Mouse (Mus musculus): ENCODE data around the gene Papolb.

Gene Papolb

DNA sequence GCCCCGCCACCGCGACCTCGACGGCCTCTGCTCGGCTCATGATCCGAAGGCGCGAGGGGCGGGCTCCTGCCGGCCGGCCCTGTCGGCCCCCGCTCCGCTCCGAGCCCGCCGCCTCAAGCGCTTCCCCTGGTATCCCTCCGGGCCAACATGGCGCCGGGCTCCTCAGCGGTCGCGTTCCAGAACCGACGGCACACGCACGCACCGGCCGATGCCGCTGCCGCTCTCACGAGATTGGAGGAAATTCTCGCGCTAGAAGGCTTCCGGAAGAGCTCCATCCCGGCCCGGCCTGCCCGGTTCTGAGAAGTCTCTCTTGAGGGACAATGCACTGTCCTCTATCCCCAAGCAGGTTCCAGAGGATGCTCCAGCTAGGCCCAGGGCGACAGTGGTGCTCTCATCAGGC lies at the start of gene Papolb:
TSS of gene Papolb (minus strand) at position 162 of the 400 bp plus-strand sequence.
- DNase-seq (ENCODE audit: extremely low spot score), result no peak

DNA sequence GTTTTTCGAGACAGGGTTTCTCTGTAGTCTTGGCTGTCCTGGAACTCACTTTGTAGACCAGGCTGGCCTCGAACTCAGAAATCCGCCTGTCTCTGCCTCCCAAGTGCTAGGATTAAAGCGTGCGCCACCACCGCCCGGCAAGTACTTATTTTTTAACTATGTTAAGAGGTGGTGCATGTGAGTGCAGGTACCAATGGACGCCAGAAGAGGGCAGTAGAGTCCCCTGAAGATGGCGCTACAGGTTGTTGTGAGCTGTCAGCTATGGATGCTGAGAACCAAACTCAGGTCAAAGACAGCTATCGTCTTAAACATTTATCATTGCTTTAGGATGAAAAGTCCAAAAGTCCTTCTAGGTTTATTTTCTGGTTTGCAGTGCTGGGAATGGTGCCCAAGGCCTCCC lies 48.3 kb upstream of the Papolb start:
- DNase-seq (ENCODE audit: extremely low spot score), result no peak

DNA sequence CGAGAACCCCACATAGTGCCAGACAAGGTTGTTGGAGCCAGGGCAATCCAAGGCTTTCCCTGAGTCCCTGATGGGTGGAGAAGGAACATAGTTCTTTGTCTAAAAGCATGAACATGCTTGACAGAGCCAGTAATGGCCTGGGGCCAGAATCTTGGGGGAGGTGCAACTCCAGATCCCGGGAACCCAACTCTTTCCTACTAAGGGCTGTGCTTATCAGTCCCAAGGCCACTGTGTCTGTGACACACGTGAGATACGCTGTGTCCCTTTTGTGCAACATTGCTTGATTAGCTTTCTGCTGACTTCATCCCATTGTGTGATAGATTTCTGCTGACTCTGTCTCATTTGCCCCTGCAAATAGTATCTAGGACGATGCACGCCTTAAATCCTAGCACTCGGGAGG lies 47.0 kb upstream of the Papolb start:
- no peak for DNase-seq (ENCODE audit: extremely low spot score)

GRCm38 (mm10) chr5:142574323-142575057 lies 44.6 kb upstream of the Papolb start:
- no peak for DNase-seq (ENCODE audit: extremely low spot score)

- no peak for DNase-seq (ENCODE audit: extremely low spot score)
Measured at GRCm38 (mm10) chr5:142564606-142565005, 34.7 kb upstream of the Papolb start.

DNA sequence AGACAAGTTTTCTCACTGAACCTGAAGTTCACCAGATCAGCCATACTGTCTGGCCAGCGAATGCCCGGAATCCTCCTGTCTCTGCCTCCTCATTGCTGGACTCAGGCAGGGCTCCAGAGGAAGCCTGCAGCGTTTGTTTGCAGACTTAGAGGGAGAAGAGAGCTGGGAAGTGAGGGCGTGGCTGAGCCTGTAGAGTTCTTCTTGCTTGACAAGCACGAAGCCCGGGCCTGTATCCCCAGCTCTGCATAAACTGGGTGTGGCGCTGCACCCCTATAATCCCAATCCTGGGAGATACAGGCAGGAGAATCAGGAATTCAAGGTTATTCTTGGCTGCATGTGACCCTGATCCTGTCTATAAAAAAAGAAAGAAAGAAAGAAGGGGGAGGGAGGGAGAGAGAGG lies 30.4 kb upstream of the Papolb start:
- no peak for DNase-seq (ENCODE audit: extremely low spot score)

DNA sequence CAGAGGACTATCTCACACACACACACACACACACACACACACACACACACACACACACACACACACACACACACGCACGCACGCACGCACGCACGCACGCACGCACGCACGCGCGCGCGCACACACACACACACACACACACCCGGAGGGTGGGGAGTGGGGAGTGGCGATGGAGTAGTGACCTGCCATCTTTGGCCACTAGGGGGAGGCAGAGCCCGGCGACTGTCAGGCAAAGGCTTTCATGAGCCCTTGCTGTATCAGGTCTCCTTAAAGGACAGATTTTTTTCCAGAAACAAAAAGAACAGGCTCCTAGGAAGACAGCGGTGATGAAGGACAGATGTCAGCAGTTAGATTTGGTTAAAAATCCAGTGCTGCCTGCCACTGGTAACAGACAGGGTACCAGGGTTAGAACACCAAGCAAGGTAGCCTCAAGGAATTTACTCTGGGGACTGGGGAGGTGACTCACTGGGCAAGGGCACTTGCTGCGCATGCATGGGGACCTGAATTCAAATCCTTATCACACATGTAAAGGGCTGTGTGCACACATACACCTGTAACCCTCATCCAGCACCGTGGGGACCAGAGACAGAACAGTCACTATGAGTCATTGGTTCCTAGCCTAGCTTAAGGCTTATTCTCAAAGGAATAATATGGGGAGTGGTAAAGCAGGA lies 27.7 kb upstream of the Papolb start:
- peak; percentile 80 for DNase-seq (ENCODE audit: extremely low spot score)

- no peak for DNase-seq (ENCODE audit: extremely low spot score)
Measured at GRCm38 (mm10) chr5:142556721-142557120, 26.8 kb upstream of the Papolb start.

- no peak for DNase-seq (ENCODE audit: extremely low spot score)
Measured at GRCm38 (mm10) chr5:142555866-142556265, 26.0 kb upstream of the Papolb start.

- DNase-seq (ENCODE audit: extremely low spot score), result peak; percentile 98
Measured at GRCm38 (mm10) chr5:142550706-142551652, 21.1 kb upstream of the Papolb start, which contains the start of gene Radil. TSS of gene Radil (minus strand) at chr5:142551098.

GRCm38 (mm10) chr5:142549961-142550705 lies 20.3 kb upstream of the Papolb start:
- DNase-seq (ENCODE audit: extremely low spot score), result peak; percentile 71

DNA sequence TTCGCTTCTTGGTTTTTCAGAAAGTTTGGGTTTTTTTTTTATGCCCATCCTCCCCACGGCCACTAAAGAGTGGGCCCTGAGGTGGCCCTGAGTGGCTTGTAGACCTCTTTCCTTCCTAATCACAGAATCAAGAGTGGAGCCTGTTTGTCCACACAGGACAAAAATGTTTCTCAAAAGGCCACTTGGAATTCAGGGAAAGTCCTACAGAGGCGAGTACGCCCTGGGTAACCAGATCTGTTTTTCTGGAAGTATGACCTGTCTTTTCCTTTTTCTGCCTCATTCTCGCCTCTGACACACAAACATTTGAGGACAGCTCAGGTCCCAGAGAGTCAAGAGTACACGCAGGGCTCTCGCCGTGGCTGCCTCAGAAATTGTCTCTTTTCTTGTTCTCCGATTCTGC lies 19.6 kb upstream of the Papolb start:
- no peak for DNase-seq (ENCODE audit: extremely low spot score)

GRCm38 (mm10) chr5:142547066-142547465 lies 17.2 kb upstream of the Papolb start:
- no peak for DNase-seq (ENCODE audit: extremely low spot score)

DNA sequence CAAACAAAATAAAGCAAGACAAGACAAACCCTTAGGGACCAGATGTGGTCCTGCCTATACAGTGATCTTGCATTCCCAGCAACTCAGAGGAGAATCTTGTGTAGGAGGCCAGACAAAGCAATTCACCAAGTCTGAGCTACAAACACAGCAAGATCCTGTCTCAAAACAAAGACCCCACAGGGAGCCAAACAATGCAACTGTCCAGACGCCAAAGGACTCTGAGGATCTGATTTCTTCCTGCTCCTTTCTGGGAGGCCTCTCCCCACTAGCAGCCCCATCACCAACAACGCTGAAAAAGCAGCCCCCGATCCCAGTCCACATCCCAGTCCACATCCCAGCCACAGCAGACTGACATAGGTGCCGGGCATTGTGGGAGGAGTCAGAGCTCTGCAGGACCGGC lies 16.5 kb upstream of the Papolb start:
- peak; percentile 35 for DNase-seq (ENCODE audit: extremely low spot score)

DNA sequence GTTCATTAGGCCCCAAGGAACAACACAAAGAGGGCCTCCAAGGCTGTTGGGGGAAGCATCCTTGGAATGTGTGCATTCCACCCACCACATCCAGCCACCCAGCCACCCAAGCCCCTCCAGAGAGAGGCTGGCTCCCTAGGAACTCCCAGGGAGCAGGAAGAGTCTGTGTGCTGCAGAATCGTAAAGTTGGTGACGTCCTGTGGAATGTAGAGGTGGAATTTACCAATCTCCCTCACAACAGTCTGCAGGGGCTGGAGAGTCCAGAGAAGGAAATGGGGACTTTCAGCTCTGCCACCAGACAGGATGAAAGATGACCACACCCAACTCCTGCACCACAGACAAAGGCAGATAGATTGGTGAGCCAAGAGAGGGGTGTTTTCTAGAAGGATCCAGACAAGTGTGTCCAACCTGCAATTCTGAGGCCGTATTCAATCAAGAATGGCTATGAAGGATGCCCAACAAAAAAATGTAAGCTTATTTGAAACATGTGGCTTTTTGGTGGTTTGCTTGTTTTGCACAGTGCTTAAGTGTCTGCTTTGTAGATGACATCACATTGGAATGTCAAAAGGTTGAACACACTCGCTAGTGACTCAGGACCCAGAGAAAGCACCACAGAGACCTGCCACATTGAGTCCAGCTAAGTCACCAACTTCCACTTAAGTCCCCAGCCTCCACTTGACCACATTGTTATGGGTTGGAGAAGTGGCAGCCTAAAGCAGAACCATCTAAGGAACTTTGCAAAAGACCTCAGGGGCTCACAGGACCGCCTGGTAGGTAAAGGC lies 15.3 kb upstream of the Papolb start:
- DNase-seq (ENCODE audit: extremely low spot score), result no peak

DNA sequence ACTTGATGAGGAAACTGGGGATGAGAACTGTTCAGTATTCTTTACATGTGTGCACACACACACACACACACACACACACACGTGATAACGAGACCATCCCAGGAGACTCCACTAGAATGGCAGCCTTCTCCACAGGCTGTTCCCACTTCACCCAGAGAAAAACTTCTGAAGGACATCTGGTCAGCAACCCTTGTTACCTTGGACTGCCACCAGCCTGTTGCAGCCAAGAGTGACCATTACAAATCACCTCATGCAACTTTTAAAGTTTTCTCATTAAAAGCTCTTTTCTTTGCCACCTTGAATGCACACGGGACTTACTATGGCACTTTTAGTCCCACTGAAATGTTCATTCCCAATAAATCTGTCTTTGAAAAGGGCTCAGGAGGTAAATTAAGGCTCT lies 7.4 kb upstream of the Papolb start:
- no peak for DNase-seq (ENCODE audit: extremely low spot score)

DNA sequence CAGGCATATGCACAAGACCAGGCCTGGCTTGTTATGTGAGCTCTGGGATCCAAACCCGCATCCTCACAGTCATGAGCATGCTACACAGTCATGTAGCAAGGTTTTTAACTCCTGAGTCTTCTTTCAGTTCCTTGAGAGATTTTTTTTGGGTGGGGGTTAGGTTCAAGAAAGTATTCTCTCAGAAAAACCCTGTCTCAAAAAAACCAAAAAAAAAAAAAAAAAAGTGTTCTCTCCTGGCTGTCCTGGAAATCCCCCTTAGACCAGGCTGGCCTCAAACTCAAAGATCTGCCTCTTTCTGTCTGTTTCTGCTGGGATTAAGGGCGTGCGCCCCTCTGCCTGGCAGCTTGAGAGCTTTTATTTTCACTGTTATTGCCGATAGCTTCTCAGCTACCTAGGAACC lies 5.5 kb upstream of the Papolb start:
- DNase-seq (ENCODE audit: extremely low spot score), result no peak

GRCm38 (mm10) chr5:142524711-142525464 lies 5.0 kb downstream of the Papolb start:
- no peak for DNase-seq (ENCODE audit: extremely low spot score)

DNA sequence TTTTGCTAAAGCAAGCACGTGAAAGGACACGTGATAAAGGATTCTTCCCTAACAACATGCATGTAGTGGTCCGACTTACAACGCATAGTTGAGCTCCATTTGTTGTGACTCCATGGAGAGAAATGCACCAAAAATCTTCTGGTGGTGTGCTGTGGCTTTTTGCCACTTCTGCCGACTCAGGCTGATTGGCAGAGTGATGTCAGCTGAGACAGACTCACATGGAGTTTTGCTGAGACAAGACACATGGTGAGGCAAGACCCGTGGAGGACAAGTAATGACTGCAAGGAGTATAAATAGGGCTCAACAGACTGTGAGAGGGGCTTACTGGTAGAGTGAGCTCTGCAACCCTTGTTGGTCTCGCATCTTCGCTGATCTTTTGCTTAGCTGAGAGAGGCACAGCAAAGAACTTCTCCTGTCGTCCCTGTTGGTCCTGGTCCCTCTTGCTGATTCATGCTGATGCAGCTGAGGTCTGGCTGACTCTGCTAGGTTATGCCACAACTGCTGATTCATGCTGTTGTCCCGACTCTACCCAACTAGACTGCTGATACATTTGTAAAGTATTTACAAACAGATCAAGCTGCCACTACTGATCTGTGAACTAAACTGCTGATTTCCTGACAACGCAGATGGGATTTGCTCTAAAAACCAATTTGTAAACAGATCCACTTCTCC lies 8.5 kb downstream of the Papolb start:
- DNase-seq (ENCODE audit: extremely low spot score), result no peak
